Mouse (Mus musculus) megakaryocyte, embryonic 14.5 days (primary cell): ENCODE measurements at regions not wholly inside any gene's neighbourhood (a gene's known extent, or its start where the extent isn't known, plus 50 kb on each side); places are given as distances from the start of the nearest gene placed in this dataset.

Experiments
- H3K27me3 ChIP-seq: replicated peaks from 2 replicates; pipeline ENCODE3; 2012; ENCODE audit warnings: inconsistent platforms
- H3K36me3 ChIP-seq: replicated peaks from 2 replicates; pipeline ENCODE3; 2012; ENCODE audit warnings: low read length, inconsistent platforms, mixed read lengths
- H3K4me1 ChIP-seq: 2 replicates; pipeline ENCODE4 v1.6.1; 2012; ENCODE audit warnings: inconsistent platforms
- H3K4me3 ChIP-seq: replicated peaks from 2 replicates; pipeline ENCODE3; 2012; ENCODE audit warnings: moderate library complexity, mild to moderate bottlenecking, inconsistent platforms
- H3K9me3 ChIP-seq: 2 replicates; pipeline ENCODE4 v1.6.1; 2012; ENCODE audit warnings: inconsistent platforms
- FLI1 ChIP-seq: IDR thresholded peaks from 2 replicates; pipeline ENCODE4 v1.6.1; 2012; ENCODE audit warnings: low read length, inconsistent platforms, mixed read lengths
- GATA1 ChIP-seq: IDR thresholded peaks from 3 replicates; pipeline ENCODE4 v1.6.1; 2012; ENCODE audit warnings: mixed read lengths, low read length, inconsistent platforms, borderline replicate concordance

DNA sequence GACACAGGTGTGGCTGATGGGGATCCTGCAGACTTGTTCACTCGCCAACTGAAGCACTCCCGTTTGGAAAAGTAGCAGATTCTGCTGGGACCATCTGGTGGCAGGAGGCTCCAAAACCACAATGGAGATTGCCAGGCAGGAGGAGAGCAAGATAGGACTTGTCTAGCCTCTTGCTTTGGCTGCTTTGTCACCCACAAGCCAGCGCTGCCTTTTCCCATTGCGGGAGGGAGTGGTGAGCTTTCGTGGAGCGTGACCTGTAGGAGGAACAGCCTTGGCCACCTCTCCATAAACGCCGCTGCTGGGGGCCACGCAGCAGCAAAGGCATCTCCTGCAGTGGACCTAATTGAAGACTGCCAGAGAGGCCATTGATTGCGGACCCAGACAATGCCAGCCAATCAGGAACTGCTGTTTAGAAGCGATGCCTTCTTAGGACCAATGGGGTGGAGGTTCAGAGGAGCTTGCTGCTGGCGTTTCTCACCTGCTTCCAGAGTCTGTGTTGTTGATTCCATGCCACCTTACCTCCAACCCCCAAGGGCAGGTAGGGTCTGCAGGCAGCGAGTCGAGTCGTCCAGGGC is 70.3 kb downstream of the Gadd45g start:
- Histone ChIP-seq H3K36me3 (no peaks in the 10 kb centered on the region), H3K9me3 (peaks cover 13% of the 10 kb centered on the region), H3K4me1 (peaks cover 38% of the 10 kb centered on the region), H3K27me3 (peaks cover 95% of the 10 kb centered on the region), H3K4me3 (no peak overlapping the region)
- TF ChIP-seq GATA1 (no peak), FLI1 (no peak)

DNA sequence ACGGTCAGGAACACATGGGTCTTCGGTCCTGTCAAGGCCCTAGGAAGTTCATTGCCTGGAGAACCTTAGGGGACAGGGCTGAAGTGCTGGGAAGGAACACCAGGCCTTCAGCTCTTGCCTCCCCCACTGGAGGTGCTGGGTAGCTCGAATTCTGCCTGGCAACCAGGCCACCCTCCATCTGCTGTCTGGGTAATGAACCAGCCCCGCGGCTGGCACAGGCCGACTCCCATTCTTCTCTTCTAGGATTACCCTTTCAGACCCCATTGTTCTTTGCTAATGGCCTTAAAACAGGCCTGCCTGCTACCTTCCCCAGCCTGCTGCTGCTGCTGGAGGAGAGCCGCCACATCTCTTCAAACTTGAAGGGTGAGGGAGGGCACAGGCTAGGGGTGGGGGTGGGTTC is 71.2 kb downstream of the Gadd45g start:
- H3K9me3 ChIP-seq: peaks cover 13% of the 10 kb centered on the region
- H3K4me1 ChIP-seq: peaks cover 38% of the 10 kb centered on the region
- peaks cover 94% of the 10 kb centered on the region for H3K27me3 ChIP-seq
- TF ChIP-seq FLI1 (no peak), GATA1 (no peak)
- no peak overlapping the region for H3K4me3 ChIP-seq
- H3K36me3 ChIP-seq: no peaks in the 10 kb centered on the region

DNA sequence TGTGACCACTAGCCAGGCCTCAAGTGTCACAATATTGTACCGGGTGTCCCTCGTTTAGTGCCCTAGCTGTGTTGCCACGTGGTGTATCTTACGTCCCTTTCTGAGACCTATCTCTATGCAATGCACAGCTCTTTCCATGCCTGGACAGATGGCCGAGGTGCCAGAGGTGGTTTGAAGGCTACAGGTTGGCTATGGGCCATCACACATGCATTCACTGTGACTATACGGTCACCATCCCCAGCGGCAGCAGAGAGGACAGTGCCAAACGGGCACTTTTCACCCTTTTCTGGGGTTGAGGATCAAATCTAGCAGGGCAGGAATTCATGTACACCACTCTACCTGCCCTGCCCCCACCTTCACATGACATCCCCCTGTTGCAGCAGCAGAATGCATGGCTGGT is 71.6 kb downstream of the Gadd45g start:
- no peaks in the 10 kb centered on the region for H3K36me3 ChIP-seq
- H3K4me1 ChIP-seq: peaks cover 38% of the 10 kb centered on the region
- no peak overlapping the region for H3K4me3 ChIP-seq
- peaks cover 13% of the 10 kb centered on the region for H3K9me3 ChIP-seq
- peaks cover 94% of the 10 kb centered on the region for H3K27me3 ChIP-seq
- TF ChIP-seq FLI1: no peak
- no peak for TF ChIP-seq GATA1

DNA sequence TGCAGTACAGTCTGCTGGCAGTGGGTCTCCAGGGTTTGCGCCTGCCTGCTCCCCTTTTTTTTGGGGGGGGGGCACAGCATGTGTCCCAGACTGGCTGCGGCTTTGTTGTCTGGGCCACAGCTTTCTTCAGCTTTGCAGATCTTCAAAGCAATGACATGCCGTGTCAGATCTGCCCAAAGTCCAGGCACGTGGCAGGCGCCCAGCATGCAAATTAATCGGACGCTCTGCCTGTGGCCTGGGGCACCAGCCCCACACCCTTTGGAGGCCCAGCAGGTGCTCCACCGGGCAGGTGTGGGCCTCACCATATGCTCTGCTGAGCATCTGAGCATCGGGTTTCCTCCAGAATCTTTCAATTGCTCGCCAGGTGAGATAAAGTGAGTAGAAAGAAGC is 72.3 kb downstream of the Gadd45g start:
- TF ChIP-seq FLI1 (no peak), GATA1 (no peak)
- Histone ChIP-seq H3K36me3 (no peaks in the 10 kb centered on the region), H3K9me3 (peaks cover 12% of the 10 kb centered on the region), H3K4me3 (no peak overlapping the region), H3K4me1 (peaks cover 35% of the 10 kb centered on the region), H3K27me3 (peaks cover 94% of the 10 kb centered on the region)

DNA sequence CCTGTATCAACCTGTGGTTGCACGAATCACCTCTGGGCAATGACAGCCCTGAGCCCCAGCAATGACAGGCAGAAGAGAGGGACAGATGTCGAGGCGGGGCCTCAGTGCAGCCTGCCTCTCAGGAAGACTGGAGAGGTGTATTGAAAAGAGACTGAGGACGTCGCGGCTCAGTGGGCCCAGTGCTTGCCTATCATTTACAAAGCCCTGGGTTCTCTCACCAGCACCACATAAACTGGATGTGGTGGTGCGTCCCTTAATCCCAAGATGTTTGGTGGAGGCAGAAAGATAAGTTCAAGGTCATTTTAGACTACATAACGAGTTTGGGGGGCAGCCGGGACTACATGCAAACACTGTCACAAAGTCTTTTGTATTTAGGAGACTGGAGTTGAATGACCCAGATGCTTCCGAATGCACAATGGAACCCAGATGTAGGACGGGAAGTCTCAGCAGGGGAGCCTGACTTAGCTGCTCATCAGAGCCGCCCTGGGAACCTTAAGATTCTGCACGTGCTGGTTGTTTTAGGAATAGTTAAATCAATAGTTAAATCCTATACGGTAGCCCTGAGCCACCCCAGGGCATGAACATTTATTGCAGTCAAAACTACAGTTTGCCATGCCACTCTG is 72.8 kb downstream of the Gadd45g start:
- no peak overlapping the region for H3K4me3 ChIP-seq
- peaks cover 9% of the 10 kb centered on the region for H3K9me3 ChIP-seq
- TF ChIP-seq FLI1 (no peak), GATA1 (no peak)
- peaks cover 35% of the 10 kb centered on the region for H3K4me1 ChIP-seq
- H3K36me3 ChIP-seq: no peaks in the 10 kb centered on the region
- peaks cover 95% of the 10 kb centered on the region for H3K27me3 ChIP-seq

DNA sequence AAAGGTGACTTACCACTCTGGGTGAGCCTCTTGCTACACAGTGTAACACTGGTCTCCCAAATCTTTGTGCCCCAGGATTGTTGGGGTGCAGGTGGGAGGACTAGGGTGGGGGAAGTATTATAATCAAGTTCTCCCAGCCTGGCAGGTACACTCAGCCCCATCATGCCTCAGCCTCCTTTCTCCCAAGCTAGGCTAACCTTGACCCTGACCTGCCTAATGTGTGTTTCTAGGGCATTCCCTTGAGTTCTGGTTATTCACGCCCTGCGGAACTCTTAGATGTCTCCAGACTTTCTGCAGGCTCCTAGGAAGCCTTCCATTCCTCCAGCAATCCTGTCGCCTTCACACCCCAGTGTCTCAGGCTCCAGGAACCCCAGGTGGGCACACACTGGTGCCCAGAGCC is 73.5 kb downstream of the Gadd45g start:
- H3K4me3 ChIP-seq: no peak overlapping the region
- H3K36me3 ChIP-seq: no peaks in the 10 kb centered on the region
- TF ChIP-seq GATA1 (no peak), FLI1 (no peak)
- peaks cover 95% of the 10 kb centered on the region for H3K27me3 ChIP-seq
- peaks cover 9% of the 10 kb centered on the region for H3K9me3 ChIP-seq
- peaks cover 36% of the 10 kb centered on the region for H3K4me1 ChIP-seq

DNA sequence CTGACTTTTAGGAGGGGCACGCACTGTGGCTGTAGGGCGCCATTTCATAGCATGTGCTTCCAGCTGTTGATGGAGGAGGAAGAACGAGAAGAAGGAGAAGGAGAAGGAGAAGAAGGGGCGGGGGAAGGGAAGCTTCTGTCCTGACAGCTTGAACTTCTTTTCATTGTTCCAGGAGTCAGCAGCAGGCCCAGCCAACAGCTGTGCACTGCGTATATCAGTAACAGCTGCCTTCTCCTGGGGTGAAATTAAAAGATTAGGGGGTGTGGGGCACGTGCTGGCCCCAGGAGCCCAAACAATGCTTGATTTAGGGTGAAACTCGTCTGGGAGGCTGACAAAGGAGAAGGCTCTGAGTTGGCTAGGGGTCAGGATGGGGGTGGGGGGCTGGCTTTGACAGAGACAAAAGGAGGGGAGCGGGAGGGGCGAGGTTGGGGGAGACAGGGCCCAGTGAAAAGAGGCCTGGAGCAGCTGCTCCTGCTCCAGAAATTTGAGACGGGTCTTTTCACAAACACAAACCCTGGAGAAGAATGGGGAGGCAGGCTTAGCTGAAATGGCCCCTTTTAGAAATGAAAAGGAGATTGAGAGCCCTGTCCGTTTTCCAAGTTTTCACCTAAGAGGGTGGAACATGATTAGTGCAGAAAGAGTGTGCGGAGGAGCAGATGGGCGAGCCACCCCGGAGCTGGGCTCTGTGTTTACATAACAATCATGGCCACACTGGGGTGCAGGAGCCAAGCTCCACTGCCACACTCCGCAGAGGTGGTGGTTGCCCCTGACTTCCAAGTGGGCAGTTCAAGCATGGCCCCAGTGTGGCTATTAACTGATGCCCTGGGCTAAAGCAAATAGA is 74.3 kb downstream of the Gadd45g start:
- H3K9me3 ChIP-seq: peaks cover 7% of the 10 kb centered on the region

DNA sequence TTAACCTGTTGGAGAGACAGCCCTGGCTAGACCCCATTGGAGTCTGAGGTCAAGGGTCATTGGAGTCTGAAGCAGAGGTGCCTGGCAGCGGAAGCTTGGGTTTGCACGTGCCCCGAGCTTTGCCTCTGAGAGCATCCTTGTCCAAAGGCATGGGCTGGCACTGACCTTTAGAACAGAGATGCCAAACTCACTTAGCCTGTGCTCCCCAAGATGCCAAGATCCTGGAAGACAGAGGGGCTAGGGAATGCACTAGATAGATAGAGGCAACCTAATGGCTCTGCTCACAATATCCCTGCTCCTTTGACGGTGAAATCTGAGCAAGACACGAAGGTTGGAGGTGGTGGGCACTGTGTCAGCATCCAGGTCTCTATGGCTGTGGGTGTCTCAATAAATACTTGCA is 75.1 kb downstream of the Gadd45g start:
- TF ChIP-seq FLI1: no peak
- TF ChIP-seq GATA1: no peak
- Histone ChIP-seq H3K27me3 (peaks cover 93% of the 10 kb centered on the region), H3K36me3 (no peaks in the 10 kb centered on the region), H3K4me3 (no peak overlapping the region), H3K9me3 (no peaks in the 10 kb centered on the region), H3K4me1 (peaks cover 27% of the 10 kb centered on the region)

More for the DNA sequence above, 74.3 kb downstream of the Gadd45g start:
- no peaks in the 10 kb centered on the region for H3K36me3 ChIP-seq
- TF ChIP-seq GATA1 (no peak), FLI1 (no peak)
- peaks cover 35% of the 10 kb centered on the region for H3K4me1 ChIP-seq
- peaks cover 95% of the 10 kb centered on the region for H3K27me3 ChIP-seq
- H3K4me3 ChIP-seq: no peak overlapping the region

DNA sequence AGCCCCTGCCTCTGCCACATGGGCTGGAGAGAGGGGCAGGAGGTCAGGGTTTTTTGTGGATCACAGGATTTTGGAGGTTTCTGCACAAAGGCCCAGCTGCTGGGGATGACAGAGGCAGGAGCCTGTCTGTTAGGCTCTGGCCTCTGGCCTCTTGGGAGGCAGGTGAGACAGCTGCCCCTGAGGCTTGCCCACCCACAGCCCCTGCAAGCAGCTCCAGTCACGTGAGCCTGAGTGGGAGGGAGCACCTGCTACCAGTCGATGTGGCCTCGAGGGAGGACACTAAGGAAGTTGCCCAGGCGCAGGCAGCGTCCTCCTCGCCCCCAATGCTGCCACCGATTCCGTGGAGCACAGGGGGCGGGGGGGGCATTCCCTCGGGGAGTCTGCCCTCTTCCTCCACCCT is 80.3 kb downstream of the Gadd45g start:
- TF ChIP-seq FLI1: no peak
- no peak for TF ChIP-seq GATA1
- H3K4me3 ChIP-seq: no peak overlapping the region
- H3K36me3 ChIP-seq: no peaks in the 10 kb centered on the region
- peaks cover 88% of the 10 kb centered on the region for H3K27me3 ChIP-seq
- H3K4me1 ChIP-seq: peaks cover 32% of the 10 kb centered on the region
- H3K9me3 ChIP-seq: no peaks in the 10 kb centered on the region

DNA sequence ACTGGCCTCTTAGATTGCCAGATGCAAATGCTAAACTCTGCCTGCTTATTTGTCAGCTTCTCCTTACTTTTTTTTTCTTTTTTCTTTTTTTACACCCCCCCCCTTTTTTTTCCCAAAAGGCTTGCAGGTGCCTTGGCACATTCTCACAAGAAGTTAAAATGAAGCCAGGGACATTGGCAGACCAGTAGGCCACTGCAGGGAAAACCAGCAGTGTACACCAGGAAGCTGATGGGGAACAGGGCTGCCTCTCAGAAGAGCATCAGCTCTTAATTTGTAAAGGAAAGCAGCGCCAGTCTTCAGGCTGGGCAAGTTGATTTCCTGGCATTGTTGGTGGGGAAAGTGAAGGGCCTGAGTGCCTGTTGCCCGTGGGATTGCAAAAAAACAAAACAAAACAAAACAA is 83.3 kb downstream of the Gadd45g start:
- H3K4me3 ChIP-seq: no peak overlapping the region
- TF ChIP-seq GATA1 (no peak), FLI1 (no peak)
- no peaks in the 10 kb centered on the region for H3K36me3 ChIP-seq
- peaks cover 45% of the 10 kb centered on the region for H3K4me1 ChIP-seq
- H3K27me3 ChIP-seq: peaks cover 76% of the 10 kb centered on the region
- no peaks in the 10 kb centered on the region for H3K9me3 ChIP-seq
